Mouse (Mus musculus): ENCODE measurements around the gene Mrpl40.

DNA sequence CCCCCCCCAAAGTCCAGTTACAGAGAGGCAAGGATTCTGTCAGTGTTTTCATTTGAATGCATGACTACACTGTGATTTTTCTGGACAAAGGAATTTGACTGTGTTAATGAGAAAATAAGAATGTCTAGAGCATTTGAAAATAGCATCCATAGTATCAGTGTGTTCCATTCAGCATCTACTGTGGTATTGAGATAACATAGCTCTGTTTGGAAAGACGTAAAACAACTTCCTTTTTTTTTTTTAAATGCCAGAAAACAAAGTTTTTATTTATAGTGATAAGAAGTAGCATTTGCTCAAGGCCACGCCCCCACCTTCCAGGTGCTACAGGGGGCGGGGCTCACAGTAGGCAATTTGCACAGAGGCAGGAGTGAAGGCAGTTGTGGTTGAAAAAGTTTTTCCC lies 18.6 kb upstream of the Mrpl40 start:
- TF ChIP-seq CTCF (IDR thresholded peaks at IDR 0.05; ENCODE audit: low read depth) (no peak), EP300 (IDR thresholded peaks at IDR 0.05; ENCODE audit: low read depth) (no peak)
